Mouse (Mus musculus): ENCODE data around the gene Bbs9. TPM values are rescaled to one million over a fixed set of nuclear protein-coding genes. Genes with fewer than 3 reads are reported as not detected.

The Bbs9 gene
- polyA plus RNA-seq, 1 experiment from 2014 or later, result 2.5 TPM

DNA sequence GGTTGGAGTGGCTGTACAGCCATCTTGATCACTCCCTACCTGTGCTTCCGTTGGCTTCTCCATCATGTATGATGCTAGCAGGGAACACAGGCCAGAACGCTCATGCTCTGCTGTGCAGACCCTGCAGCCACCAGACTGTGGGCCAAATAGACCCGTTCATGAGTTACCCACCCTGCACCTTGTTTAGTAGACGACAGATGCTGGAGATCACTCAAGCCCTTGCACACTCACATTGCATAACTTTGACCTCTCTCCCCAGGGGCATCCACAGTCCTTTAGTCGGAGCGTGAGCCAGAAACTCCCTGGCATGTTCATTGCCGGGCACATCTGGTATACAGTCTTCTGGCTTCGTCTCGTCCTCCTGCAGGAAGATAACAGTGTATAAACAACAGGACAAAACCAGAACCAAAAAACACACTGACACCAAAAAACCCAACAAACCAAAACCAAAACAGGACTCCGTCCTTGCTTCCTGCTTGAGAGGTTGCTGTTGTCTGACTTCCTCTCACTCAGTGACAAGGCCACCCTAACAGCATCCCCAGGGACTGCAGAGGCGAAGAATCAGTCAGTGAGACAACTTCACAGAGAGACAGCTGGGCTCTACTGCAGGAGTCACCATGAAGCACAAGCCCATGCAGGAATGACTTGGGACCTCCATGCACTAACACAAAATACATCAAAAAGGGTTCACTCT is 18.2 kb upstream of the Bbs9 start:
- H3K36me3 ChIP-seq (ENCODE audit: control insufficient read depth, insufficient read depth), result peaks cover 24% of the 10 kb centered on the region

DNA sequence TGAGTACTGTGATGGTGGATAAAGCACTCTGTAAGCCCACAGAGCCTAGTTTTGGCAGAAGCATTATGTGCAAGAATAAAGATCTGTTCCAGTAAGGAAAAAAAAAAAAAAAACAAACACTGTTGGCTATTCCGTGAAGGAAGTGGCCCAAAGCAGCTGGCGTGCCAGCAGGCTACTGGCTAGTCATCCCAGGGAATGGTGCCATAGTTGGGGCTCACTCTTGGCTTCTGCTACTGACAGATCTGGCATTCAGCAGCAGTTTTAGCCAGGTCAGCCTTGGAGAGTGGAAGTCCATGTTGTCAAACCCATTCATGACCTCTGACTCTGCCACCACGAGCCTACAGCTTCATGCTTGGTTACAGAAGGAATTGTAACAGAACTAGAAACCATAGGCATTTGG is 13.6 kb upstream of the Bbs9 start:
- Histone ChIP-seq H3K4me2 (ENCODE audit: low read depth, low read length) (no peak overlapping the region), H3K9me3 (replicated peaks; ENCODE audit: control insufficient read depth, low read length) (no peaks in the 10 kb centered on the region), H3K27ac (ENCODE audit: low read length) (no peak overlapping the region), H3K27me3 (ENCODE audit: control insufficient read depth, insufficient read depth, low read depth, low read length) (no peaks in the 10 kb centered on the region), H3K9ac (ENCODE audit: low read depth, low read length) (no peak overlapping the region), H3K36me3 (ENCODE audit: control insufficient read depth, insufficient read depth) (peaks cover 10% of the 10 kb centered on the region), H3K4me3 (ENCODE audit: low read depth, low read length) (no peak overlapping the region), H3K4me1 (ENCODE audit: control insufficient read depth, low read depth, low read length) (peaks cover 3% of the 10 kb centered on the region; the same call in 1 of the 2 replicates)
- 78% methylated on average over 3 of the region's 3 CpGs for WGBS (ENCODE audit: insufficient replicate concordance)
- ATAC-seq (ENCODE audit: low read depth), result no peak

More for the DNA sequence above, 18.2 kb upstream of the Bbs9 start:
- no peak for ATAC-seq (ENCODE audit: low read depth)
- Histone ChIP-seq H3K27ac (ENCODE audit: low read length) (no peak overlapping the region), H3K27me3 (ENCODE audit: control insufficient read depth, insufficient read depth, low read depth, low read length) (no peaks in the 10 kb centered on the region), H3K9me3 (replicated peaks; ENCODE audit: control insufficient read depth, low read length) (no peaks in the 10 kb centered on the region), H3K4me2 (ENCODE audit: low read depth, low read length) (no peak overlapping the region), H3K4me3 (ENCODE audit: low read depth, low read length) (no peak overlapping the region), H3K4me1 (ENCODE audit: control insufficient read depth, low read depth, low read length) (peaks cover 11% of the 10 kb centered on the region), H3K9ac (ENCODE audit: low read depth, low read length) (no peak overlapping the region)
- WGBS (ENCODE audit: insufficient replicate concordance), result 73% methylated on average over 11 of the region's 11 CpGs

DNA sequence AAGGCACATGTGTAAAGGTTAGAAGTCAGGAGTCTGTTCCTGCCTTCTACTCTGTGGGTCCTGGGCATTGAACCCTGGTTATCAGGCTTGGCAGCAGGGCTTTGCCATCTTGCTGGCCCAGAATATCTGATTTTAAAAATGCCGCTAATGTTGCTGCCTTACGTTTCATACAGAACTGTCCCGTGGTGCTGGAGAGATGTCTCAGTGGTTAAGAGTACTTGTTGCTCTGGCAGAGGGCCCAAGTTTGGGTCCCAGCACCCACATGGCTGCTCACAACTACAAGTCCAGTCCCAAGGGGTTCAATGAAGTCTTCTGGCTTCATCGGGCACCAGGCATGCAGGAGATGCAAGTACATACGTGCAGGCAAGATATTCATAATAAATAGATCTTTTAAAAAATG is 9.3 kb upstream of the Bbs9 start:
- WGBS (ENCODE audit: insufficient replicate concordance), result 70% methylated on average over 5 of the region's 5 CpGs
- Histone ChIP-seq H3K4me2 (ENCODE audit: low read depth, low read length) (no peak overlapping the region), H3K9me3 (replicated peaks; ENCODE audit: control insufficient read depth, low read length) (no peaks in the 10 kb centered on the region), H3K4me3 (ENCODE audit: low read depth, low read length) (no peak overlapping the region), H3K27ac (ENCODE audit: low read length) (no peak overlapping the region), H3K9ac (ENCODE audit: low read depth, low read length) (no peak overlapping the region), H3K27me3 (ENCODE audit: control insufficient read depth, insufficient read depth, low read depth, low read length) (no peaks in the 10 kb centered on the region), H3K36me3 (ENCODE audit: control insufficient read depth, insufficient read depth) (peaks cover 3% of the 10 kb centered on the region; the same call in 1 of the 2 replicates), H3K4me1 (ENCODE audit: control insufficient read depth, low read depth, low read length) (peaks cover 10% of the 10 kb centered on the region)
- ATAC-seq (ENCODE audit: low read depth), result no peak

DNA sequence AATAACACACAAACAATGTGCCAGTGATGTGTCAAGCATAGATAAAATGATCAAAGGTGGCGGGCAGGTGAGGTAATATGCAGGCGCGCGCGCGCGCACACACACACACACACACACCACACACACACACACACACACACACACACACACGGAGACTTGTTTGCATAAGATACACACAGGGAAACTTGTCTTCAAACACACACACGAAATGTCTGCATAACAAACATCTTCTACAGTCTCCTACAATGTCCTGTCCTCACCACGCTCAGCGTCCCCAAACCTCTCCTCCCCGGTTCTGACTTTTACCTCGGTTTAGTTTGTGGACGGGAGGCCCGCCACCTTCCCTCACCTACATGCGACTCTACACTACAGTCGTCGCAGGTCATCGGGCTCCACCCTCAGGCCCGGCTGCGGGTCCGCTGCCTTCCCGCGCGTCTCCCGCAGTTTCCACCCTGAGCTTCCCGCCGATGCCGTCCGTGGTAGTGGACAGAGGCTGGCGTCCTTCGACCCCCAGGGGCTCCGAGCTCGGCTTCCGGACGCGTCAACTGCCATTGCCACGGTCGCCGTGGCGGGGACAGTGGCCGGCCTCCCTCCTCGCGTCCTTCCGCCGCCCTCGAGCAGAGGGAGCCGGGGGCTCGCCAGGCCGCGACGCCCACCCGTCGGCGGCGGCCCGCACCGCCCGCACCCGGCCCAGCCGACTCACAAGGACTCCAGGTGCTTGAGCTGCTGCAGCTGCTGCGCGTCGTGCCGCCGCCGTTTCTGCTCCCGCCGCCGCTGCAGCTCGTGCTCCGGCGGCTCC is 7.9 kb upstream of the Bbs9 start:
- Histone ChIP-seq H3K9ac (ENCODE audit: low read depth, low read length) (peak overlapping the region; percentile 87), H3K36me3 (ENCODE audit: control insufficient read depth, insufficient read depth) (0 out of 2 replicates have a peak, but pooled peaks cover 2% of the 10 kb centered on the region), H3K4me1 (ENCODE audit: control insufficient read depth, low read depth, low read length) (peaks cover 10% of the 10 kb centered on the region), H3K27me3 (ENCODE audit: control insufficient read depth, insufficient read depth, low read depth, low read length) (no peaks in the 10 kb centered on the region), H3K4me2 (ENCODE audit: low read depth, low read length) (peak overlapping the region; percentile 97), H3K27ac (ENCODE audit: low read length) (peak overlapping the region; percentile 76), H3K4me3 (ENCODE audit: low read depth, low read length) (peak overlapping the region; percentile 89), H3K9me3 (replicated peaks; ENCODE audit: control insufficient read depth, low read length) (no peaks in the 10 kb centered on the region)
- under 1% methylated on average over 68 of the region's 73 CpGs for WGBS (ENCODE audit: insufficient replicate concordance)
- ATAC-seq (ENCODE audit: low read depth), result peak; percentile 69

DNA sequence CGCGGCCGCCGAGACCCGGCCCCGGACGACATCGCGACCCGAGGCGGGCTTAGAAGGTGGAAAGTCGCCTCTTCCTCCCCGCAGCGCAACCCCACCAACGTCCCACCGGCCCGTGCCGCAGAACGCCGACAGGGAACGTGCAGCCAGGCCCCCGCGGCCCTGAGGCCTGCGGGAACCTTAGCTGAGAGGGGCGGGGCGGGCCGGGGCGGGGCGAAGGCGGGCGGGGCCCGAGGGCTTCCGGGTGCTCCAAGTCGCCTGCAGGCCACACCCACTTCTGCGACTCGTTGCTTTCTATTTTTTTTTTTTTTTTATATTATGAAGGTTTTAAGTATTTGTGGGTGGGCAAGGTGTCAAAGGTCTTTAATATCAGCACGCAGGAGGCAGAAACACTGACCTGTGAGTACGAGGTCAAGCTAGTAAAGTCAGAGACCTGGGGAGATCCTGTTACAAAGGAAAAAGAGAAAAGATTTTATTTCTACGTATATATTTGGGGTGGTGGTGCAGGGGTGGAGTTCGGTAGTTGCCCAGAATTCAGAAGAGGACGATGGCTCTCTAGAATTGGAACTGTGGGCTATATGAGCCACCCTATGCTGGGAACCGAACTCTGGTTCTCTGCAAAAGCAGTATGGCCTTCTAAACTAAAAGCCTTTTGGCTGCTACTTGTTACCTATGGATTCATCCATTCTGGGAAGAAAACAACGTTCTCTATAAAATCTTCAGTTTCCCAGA is 7.2 kb upstream of the Bbs9 start:
- Histone ChIP-seq H3K4me3 (ENCODE audit: low read depth, low read length) (peak overlapping the region; percentile 89), H3K36me3 (ENCODE audit: control insufficient read depth, insufficient read depth) (0 out of 2 replicates have a peak, but pooled peaks cover 2% of the 10 kb centered on the region), H3K9ac (ENCODE audit: low read depth, low read length) (peak overlapping the region; percentile 87), H3K4me1 (ENCODE audit: control insufficient read depth, low read depth, low read length) (peaks cover 10% of the 10 kb centered on the region), H3K9me3 (replicated peaks; ENCODE audit: control insufficient read depth, low read length) (no peaks in the 10 kb centered on the region), H3K27me3 (ENCODE audit: control insufficient read depth, insufficient read depth, low read depth, low read length) (no peaks in the 10 kb centered on the region), H3K27ac (ENCODE audit: low read length) (peak overlapping the region; percentile 76), H3K4me2 (ENCODE audit: low read depth, low read length) (peak overlapping the region; percentile 97)
- WGBS (ENCODE audit: insufficient replicate concordance), result 5% methylated on average over 30 of the region's 43 CpGs
- ATAC-seq (ENCODE audit: low read depth), result peak; percentile 93

DNA sequence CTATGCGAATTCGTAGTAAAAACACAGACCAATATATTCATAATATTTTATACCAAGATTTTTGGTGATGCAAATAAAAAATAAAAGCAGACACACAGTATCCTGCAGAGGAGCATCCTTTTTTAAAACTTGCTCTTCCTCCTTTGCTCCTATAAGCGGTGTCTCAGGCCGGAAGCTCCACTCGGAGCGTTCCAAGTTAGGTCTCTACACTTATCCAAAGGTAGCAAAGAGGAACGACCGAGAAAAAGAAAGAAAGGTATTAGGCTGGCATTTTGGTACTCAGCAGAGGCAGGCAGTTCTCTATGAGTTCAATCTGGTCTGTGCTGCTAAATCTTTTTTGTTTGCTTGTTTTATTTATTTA is 6.6 kb upstream of the Bbs9 start:
- Histone ChIP-seq H3K9ac (ENCODE audit: low read depth, low read length) (no peak overlapping the region), H3K9me3 (replicated peaks; ENCODE audit: control insufficient read depth, low read length) (no peaks in the 10 kb centered on the region), H3K4me1 (ENCODE audit: control insufficient read depth, low read depth, low read length) (peaks cover 10% of the 10 kb centered on the region), H3K36me3 (ENCODE audit: control insufficient read depth, insufficient read depth) (0 out of 2 replicates have a peak, but pooled peaks cover 2% of the 10 kb centered on the region), H3K4me2 (ENCODE audit: low read depth, low read length) (no peak overlapping the region), H3K27ac (ENCODE audit: low read length) (no peak overlapping the region), H3K27me3 (ENCODE audit: control insufficient read depth, insufficient read depth, low read depth, low read length) (no peaks in the 10 kb centered on the region), H3K4me3 (ENCODE audit: low read depth, low read length) (no peak overlapping the region)
- no peak for ATAC-seq (ENCODE audit: low read depth)
- 56% methylated on average over 8 of the region's 8 CpGs for WGBS (ENCODE audit: insufficient replicate concordance)

DNA sequence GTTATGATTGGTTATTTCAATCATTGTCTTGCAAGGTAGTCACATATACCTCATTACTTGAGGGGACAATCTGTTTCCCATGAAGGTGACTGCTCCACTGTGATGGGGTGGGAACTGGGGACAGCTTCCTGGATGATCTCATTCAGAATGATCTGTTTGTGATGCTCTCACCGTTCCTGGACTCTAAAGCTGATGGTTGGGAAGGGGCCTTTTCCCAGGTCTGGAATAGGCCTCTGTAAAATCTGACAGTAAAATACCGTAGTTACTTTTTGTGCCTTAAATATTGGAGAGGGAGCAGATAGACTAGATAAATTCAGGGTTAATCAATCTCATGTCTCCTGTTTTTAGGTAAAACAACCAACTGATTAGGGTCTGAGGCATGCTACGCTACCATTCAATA is 5.9 kb upstream of the Bbs9 start, which contains the start of gene Rp9:
Gene Rp9 (minus strand): TSS at position 101 of the 400 bp plus-strand sequence.
- peak within 1 kb of the TSS; percentile 33; the same call in 1 of the 2 replicates for H3K27ac ChIP-seq (ENCODE audit: low read length)
- WGBS (ENCODE audit: insufficient replicate concordance), result 78% methylated on average over 3 of the region's 3 CpGs
- peak within 1 kb of the TSS; percentile 89 for H3K4me3 ChIP-seq (ENCODE audit: low read depth, low read length)
- no peaks in the 10 kb centered on the region for H3K27me3 ChIP-seq (ENCODE audit: control insufficient read depth, insufficient read depth, low read depth, low read length)
- 0 out of 2 replicates have a peak, but pooled peaks cover 2% of the 10 kb centered on the region for H3K36me3 ChIP-seq (ENCODE audit: control insufficient read depth, insufficient read depth)
- no peaks in the 10 kb centered on the region for H3K9me3 ChIP-seq (replicated peaks; ENCODE audit: control insufficient read depth, low read length)
- peaks cover 10% of the 10 kb centered on the region for H3K4me1 ChIP-seq (ENCODE audit: control insufficient read depth, low read depth, low read length)
- no peak for ATAC-seq (ENCODE audit: low read depth)
- peak within 1 kb of the TSS; percentile 97 for H3K4me2 ChIP-seq (ENCODE audit: low read depth, low read length)
- peak within 1 kb of the TSS; percentile 61 for H3K9ac ChIP-seq (ENCODE audit: low read depth, low read length)

DNA sequence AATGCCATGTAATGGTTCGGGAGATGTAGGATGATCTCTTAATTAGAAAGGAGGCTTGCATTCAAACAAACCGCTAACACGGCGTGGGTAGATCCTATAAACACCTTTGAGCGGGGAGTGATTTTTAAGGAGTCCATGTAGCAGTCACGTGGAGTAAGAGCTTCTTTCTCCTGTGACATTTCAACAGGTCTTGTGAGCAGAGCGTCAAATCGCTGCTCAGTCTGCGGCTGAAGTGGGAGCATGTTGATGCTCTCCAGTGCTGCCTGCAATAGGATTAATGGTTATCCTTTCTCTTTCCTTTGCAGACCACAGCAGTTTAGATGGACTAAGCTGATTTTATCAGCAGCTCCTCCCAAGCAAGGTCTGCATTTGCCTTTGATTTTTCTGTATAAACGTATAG is 750 bp downstream of the Bbs9 start:
- H3K9ac ChIP-seq (ENCODE audit: low read depth, low read length), result peak overlapping the region; percentile 67
- H3K4me3 ChIP-seq (ENCODE audit: low read depth, low read length), result peak overlapping the region; percentile 73
- ATAC-seq (ENCODE audit: low read depth), result no peak
- peaks cover 8% of the 10 kb centered on the region for H3K4me1 ChIP-seq (ENCODE audit: control insufficient read depth, low read depth, low read length)
- H3K9me3 ChIP-seq (replicated peaks; ENCODE audit: control insufficient read depth, low read length), result no peaks in the 10 kb centered on the region
- no peaks in the 10 kb centered on the region for H3K36me3 ChIP-seq (ENCODE audit: control insufficient read depth, insufficient read depth)
- no peaks in the 10 kb centered on the region for H3K27me3 ChIP-seq (ENCODE audit: control insufficient read depth, insufficient read depth, low read depth, low read length)
- WGBS (ENCODE audit: insufficient replicate concordance), result 7% methylated on average over 10 of the region's 10 CpGs
- H3K4me2 ChIP-seq (ENCODE audit: low read depth, low read length), result peak overlapping the region; percentile 97
- no peak overlapping the region for H3K27ac ChIP-seq (ENCODE audit: low read length)

All from liver, embryonic 16.5 days (tissue).